In genomic region chr3:155880722-155881121, GRCm38 (mm10) we compare ENCODE assay signal across 20 mouse cellular contexts.
"Had no signal": no experiment of that assay in that cellular context is flagged by ENCODE, and none has a peak within 500 bp of the region (broad histone marks: within the 10 kb centered on the region; RNA-seq: fewer than 3 reads in every experiment).

No protein-coding gene starts in this region.

- ATAC-seq: liver, postnatal 0 days; lung, postnatal 0 days; midbrain, embryonic 16.5 days had no signal

- H3K27ac ChIP-seq: liver, embryonic 15.5 days; lung, embryonic 15.5 days; macrophage; neural tube, embryonic 13.5 days; neural tube, embryonic 15.5 days had no signal

- H3K36me3 ChIP-seq: liver, embryonic 15.5 days; lung, embryonic 15.5 days; neural tube, embryonic 13.5 days; neural tube, embryonic 15.5 days had no signal

- DNase-seq: liver, postnatal 0 days; lung, adult 2 months; lung, postnatal 14 days; lung, postnatal 36 days; midbrain, embryonic 14.5 days; right cerebral cortex, postnatal 14 days; spleen, adult 18-20 months; thymus, adult 18-20 months; thymus, postnatal 14 days; thymus, postnatal 36 days had no signal

- H3K9ac ChIP-seq: liver, embryonic 15.5 days; liver, postnatal 0 days; lung, embryonic 15.5 days; neural tube, embryonic 13.5 days; neural tube, embryonic 15.5 days had no signal

- H3K9me3 ChIP-seq: liver, embryonic 15.5 days; lung, embryonic 15.5 days; neural tube, embryonic 13.5 days; neural tube, embryonic 15.5 days had no signal

- H3K4me1 ChIP-seq: liver, embryonic 15.5 days; lung, embryonic 15.5 days; megakaryocyte, embryonic 14.5 days; neural tube, embryonic 13.5 days; neural tube, embryonic 15.5 days had no signal

- H3K4me2 ChIP-seq: liver, embryonic 15.5 days; lung, embryonic 15.5 days; midbrain, embryonic 11.5 days; neural tube, embryonic 13.5 days; neural tube, embryonic 15.5 days had no signal

- H3K27me3 ChIP-seq: liver, embryonic 15.5 days; lung, embryonic 15.5 days; megakaryocyte, embryonic 14.5 days; neural tube, embryonic 13.5 days; neural tube, embryonic 15.5 days had no signal

- H3K4me3 ChIP-seq: liver, embryonic 15.5 days; lung, embryonic 15.5 days; megakaryocyte, embryonic 14.5 days; myocyte; neural tube, embryonic 13.5 days; neural tube, embryonic 15.5 days had no signal
